Mouse (Mus musculus) liver, adult (tissue): Measurements from ENCODE around the gene Ssrp1.

Experiments
- GATA4 ChIP-seq: IDR thresholded peaks from 2 replicates; pipeline ENCODE4 v1.6.1; 2014; ENCODE audit warnings: mild to moderate bottlenecking, low read length; ENCODE audit not compliant: insufficient replicate concordance

The Ssrp1 gene

DNA sequence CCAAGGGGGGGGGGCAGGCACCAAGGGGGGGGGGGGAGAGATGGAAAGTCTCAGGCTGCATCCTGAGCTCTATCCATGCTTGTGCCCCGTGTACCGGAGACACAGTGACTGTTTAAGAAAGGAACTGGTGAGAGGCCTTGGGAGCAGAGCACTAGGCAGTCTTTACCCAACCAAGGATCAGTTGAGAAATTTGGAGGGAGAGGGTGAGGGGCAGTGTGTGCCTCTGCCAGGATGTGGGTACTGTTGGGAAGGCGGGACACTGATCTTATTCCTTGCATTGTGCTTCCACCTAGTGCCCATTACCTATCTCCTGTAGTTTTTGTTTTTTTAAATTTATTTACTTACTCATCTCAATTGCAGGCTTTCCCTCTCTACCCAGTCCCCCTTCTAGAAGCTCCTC, 10.9 kb upstream of the Ssrp1 start:
- no peak for TF ChIP-seq GATA4

DNA sequence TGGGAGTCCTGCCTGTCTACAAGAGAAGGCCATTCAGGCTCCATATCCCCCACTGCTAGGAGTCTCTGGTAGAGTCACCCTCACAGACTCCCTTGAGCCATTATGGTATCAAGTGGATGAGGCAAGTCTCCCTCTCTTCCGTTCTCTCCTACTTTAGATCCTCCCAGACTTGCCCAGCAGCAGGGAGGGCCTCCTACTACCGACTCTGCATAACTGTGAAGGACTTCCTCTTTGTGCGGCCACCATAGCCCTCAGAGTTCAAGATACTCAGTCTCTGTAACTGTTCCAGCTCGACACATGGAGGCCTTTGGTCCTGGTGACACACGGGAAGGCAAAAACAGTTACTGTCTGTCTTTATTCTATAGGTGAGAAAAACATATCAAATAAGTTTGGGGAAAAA, 9.8 kb upstream of the Ssrp1 start:
- no peak for TF ChIP-seq GATA4

DNA sequence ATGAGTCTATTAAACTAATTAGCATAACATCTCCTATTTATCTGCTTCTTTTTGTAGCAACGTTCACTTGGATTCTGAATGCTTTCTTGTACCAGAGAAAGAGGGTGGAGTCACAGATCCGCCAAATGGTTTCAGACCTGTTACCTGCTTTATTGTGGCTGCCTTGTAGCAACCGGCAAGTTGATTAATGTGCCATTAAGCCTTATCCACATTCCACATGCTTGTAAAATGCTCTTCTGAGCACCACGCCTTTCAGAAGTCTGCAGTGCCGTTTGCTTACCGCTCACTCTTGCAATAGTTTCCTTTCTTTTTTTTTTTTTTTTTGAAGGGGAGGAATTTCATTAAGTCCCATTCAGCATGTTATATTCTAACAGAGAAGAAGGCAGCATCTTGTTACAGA, 7.1 kb upstream of the Ssrp1 start:
- no peak for TF ChIP-seq GATA4

DNA sequence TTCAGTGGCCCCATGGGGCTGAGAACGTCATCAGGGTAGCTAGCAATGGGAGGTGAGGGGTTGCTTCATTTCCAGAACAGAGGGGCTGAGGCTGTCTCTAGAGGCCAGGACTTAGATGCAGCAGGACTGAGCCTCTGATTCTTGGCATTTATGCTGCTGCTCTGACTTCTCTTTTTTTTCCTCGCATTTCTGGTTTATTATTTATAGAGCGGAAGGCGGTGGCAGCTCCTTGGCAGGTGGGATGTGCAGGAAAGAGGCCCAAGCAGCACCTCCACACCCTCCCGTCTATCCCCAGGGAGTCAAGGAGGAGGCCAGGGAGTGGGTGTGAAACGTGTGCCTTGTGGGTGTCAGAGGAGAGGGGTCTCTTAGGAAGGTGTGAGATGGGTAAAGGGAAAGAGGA, 6.0 kb upstream of the Ssrp1 start:
- TF ChIP-seq GATA4: no peak

DNA sequence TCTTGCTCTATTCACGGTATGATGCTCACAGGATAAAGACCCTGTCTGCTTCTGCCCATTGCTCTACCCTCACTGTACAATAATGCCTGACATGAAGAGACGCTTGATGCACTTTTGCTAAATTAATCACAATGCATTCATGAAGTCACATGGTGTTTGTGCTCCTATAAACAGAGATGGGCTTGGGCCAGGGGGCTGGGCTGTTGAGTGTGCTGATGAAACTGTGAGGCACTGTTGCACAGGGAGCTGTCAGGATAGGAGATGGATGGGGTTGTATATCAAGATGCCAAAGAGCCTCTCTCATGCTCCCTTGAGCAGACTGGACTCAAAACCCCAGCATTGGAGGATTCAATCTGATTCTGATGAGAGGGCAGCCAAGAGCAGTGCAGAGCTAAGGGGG, 3.9 kb upstream of the Ssrp1 start:
- TF ChIP-seq GATA4: no peak

DNA sequence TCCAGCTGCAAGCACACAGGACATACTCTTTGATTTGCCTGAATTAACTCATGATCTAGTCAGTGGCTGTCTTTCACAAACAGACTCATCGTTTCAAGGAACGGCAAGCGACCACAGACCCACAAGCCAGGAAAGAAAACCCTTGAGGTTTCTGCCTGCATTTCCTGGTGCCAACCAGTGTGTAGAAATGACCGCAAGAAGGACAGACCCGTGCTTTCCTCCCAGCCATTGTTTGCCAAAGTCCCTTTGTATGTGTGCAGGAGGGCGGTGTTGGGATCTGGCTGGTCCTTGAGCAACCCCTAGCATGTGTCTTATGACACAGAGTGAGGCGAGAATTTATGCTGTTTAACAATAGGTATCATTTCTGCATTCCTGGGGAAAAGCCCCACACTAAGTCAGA, 2.9 kb upstream of the Ssrp1 start:
- no peak for TF ChIP-seq GATA4

DNA sequence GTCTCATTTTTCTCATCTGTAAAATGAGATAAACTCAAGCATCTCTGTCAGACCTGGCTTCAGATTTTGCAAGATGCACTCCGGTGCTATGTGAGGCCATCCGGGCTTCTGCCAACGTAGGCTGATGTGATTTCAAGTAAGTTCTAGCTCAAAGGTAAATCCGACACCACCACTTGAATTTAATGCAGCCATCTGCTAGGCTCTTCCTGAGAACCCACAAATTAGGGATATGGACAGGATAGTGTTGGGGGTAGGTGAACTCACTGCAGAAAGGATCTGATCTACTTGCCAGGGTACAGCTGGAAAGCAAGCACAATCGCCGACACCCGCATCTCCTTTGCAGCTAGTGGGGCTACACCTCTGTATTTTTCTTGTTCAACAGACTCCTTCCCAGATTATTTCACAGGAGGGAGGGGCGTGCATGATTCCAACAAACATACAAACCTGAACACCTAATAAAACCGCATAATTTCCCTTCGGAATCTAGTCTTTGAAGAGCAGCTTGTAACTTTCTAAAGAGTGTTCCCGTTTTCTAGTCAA, 457 bp upstream of the Ssrp1 start:
- no peak for TF ChIP-seq GATA4

DNA sequence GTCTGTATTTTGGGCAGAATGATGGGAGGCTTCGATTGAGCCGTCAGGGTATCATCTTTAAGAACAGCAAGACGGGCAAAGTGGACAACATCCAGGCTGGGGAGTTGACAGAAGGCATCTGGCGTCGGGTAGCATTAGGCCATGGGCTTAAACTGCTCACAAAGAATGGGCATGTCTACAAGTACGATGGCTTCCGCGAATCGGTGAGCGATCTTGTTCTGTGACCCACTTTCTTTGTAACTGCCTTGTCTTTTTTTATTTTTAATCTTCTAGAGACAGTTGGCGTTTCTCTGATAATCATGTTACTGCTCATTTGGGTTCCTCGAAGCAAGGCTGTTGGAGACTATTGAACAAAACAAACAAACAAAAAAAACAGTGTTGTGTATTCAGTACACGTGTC, 1.3 kb downstream of the Ssrp1 start:
- no peak for TF ChIP-seq GATA4

DNA sequence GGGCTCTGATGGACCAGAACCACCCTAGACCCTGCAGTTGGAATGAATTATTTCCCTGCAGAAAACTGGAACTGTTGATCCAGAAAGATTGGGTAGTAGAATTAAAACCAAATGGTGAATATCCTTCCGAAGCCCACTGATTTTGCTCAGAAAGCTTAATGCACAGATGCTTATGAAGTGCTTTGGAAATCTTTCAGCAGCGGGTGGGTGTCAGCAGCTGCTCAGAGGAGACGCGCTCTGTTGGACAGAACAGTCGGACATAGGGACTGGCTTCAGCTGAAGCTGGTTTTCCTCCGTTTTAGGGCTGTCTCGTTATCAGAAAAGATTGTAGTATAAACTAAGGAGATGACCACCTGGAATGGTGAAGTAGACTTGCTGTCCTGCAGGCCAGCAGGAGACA, 6.6 kb downstream of the Ssrp1 start:
- no peak for TF ChIP-seq GATA4

DNA sequence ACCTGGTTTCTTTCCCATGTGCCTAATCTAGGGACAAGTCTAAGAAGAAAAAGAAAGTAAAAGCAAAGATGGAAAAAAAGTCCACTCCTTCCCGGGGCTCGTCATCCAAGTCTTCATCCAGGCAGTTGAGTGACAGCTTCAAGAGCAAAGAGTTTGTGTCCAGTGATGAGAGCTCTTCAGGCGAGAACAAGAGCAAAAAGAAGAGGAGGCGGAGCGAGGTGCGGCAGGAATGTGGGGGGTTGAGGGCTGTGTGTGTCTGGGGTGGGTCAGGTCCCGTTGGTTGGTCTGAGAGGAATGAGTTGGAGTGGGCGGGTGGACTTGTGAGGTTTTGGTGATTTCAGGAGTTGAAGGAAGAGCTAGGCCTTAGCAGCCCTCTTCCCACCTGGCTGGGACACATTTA, 9.2 kb downstream of the Ssrp1 start:
- no peak for TF ChIP-seq GATA4

DNA sequence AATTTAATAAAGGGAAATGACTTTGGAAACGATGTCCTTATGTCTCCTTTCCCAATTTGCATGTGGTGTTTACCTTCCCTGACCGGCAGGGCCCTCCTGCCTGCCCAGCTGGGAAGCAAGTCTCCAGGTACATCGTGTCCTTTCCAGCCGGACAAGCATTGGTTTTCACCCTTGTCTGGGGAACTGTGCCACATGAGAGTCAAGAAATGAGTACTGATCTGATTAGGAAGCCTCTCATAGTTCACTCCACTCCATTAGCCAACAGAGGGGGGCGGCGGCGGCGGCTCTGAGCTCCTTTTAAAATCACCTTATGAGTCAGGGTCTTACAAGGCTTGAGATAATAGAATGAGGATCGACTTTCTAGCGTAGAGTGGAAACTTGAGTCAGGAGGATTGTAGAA, 10.0 kb downstream of the Ssrp1 start:
- TF ChIP-seq GATA4: no peak

DNA sequence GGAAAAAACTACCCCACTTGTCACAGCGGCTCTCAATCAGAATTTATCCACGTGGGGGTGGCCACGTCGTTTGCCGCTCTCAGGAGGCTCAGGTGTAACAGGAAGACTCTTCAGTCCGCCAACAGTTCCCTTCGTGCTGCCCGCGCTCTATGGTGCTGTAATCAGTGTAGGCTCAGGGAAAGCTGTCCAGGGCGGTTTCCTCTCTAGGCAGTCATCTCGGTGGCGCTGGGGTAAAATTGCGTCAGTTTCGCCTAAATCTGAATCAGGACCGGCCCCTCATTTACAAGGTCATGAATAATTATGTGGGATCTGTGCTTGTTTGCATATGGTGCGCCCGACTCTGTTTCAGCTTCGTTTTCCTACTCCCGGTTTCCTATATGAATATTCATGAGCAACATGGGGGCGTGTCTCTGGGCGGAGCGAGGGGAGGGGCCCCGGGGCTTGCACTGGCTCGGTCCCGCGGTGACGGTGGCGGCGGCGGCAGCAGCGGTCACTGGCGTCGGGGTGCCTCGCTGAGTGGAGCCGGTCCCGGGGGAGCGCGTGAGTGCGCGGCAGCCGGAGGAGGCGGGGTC, 10.6 kb downstream of the Ssrp1 start, which contains the start of gene Tnks1bp1:
Gene Tnks1bp1 (plus strand): TSS at position 427 of the 572 bp plus-strand sequence.
- peak; percentile 89 for TF ChIP-seq GATA4

DNA sequence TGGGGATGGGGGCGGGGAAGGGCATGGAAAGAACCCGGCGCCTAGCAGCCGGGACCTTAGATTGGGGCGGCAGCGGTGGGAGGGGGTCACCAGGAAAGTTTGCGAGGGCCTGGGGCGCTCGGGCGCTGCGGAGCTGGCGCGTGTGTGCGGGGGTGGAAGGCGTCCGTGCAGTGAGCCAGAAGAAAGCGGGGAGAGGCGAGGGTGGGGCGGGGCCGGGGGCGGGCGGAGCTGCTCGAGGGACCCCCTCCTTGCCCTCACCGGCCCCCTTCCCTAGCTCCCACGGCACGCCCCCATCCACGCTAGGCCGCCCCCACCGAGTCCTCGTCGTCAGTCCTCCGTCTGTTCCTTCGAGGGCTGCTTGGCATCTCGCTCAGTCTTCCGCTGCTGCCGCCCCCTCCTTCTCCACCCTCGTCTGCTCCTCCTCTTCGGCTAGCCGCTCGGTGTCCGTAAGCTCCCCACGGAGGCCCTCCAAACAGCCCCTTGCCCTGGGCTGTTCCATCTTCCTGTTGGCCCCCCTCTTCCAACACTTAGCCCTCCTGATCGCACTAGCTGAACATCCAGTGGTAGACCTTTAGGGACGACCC, 11.2 kb downstream of the Ssrp1 start:
- TF ChIP-seq GATA4: no peak

DNA sequence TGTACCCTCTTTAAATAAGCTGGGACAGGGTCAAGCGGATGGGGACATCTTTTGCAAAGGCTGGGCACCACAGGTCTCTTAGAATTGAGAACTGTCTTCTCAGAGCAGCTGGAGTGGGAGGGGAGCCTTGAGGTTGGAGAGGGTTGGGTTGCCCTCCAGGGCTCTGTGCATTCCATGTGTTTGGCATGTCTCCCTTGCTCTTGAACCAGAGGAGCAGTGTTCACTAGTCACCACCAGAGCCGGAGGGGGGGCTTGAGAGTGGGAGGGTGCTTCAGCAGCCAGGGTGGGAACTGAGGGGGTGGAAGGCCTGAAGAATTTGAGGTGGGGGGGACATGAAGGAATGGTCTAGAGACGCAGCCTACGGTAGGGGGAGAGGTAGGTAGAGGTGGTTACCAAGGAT, 12.2 kb downstream of the Ssrp1 start:
- no peak for TF ChIP-seq GATA4

DNA sequence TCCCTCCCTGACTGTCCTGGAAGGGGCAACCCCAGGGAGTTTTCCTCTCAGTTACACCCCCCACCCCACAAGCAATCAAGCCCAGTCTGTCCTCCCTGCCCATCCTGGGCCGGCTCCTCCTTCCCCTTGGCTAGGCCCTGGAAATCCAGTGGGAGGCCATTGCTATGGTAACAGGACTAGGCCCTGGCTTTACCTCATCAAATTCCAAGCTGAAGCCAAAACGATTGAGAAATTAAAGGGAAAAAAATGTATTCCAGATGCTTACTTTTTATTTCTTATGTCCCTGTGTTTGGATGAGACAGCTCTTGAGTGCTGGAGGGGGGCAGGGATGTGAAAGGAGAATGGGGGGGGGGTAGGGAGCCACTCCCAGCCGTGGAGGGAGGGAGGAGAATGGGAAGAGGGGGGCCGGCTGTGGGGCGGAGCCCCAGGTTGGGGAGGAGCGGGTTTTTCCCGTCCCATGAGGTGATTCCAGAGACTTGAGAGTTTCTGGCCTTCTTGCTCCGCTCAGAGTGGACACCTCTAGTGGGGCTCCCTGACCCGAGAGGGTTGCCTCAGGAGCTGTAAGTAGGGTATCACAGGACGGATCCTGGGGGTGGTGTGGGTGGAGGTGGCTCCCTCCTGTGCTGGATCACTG, 13.1 kb downstream of the Ssrp1 start:
- TF ChIP-seq GATA4: no peak

DNA sequence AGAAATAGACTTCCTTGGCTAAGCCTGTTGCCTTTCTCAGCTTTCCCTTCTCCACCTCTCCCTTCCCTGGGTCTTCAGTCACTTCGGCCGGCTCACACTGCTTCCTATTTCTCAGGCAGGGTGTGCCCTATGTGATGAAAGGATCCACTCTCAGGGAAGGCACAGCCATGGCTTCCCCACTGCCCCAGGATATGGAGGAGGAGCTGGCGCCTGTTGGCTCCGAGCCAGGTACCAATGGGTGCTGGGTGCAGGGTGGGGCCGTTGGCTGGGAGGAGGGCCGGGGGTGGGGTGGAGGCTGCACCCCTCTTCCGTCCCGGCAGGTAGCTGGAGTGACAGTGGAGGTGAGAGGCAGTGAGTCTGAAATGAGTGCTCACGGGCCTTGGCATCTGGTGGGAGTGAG, 13.7 kb downstream of the Ssrp1 start:
- no peak for TF ChIP-seq GATA4
